Mouse (Mus musculus): Measurements from ENCODE around the gene Mrfap1.

Gene Mrfap1

DNA sequence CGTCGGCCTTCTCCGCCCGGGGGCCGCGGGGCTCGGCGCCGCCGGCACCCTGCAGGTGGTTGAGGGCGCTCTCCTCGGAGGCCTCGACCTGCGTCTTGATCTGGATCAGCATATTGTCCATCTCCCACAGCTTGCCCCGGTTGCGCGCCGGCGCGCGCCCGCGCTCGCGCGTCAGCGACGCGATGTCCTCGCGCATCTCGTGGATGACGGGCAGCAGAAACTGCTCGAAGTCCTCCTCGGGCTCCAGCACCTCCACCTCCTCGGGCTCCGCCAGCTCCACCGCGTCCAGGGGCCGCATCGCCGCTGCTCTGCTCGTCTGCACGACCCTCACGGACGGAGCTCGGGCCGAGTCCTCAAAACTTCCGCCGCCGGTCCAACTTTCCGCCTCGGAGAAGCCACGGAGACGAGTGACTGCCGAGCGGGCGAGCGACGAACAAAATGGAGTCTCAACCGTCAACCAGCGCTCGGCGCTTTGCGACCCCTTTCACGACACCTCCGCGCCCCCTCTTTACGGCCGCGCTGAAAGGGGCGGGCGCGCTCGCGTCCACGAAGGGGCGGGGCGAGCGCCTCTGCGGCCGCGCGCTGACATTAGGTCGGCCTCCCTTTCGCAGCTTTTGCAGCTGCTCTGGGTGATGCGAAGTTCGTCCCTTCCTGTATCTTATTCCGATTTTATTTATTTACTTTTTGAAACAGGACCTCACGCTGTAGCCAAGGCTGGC lies at the start of gene Mrfap1:
Gene Mrfap1 (minus strand): TSS at position 477 of the 719 bp plus-strand sequence.
- DNase-seq (ENCODE audit: low read depth, low spot score), result peak; percentile 97

DNA sequence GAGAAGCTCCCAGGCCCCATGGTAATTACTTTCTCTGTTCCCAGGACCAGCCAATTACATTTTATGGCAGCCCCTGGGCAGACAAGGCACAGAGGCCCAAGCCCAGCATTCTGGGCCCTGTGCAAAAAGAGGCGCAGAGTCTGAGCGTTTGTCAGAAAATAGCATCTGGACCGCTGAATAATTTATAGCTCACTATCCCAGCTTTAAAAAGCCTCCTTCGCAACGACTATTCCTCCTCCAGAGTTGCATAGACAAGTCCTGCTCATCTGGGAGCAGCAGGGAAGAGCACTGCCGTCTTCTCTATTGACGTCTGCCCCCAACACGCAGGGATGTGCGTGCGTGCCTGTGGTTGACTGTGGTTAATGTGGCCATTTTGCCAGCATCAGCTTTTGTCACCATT lies 47.9 kb upstream of the Mrfap1 start:
- DNase-seq (ENCODE audit: low read depth, low spot score), result no peak

DNA sequence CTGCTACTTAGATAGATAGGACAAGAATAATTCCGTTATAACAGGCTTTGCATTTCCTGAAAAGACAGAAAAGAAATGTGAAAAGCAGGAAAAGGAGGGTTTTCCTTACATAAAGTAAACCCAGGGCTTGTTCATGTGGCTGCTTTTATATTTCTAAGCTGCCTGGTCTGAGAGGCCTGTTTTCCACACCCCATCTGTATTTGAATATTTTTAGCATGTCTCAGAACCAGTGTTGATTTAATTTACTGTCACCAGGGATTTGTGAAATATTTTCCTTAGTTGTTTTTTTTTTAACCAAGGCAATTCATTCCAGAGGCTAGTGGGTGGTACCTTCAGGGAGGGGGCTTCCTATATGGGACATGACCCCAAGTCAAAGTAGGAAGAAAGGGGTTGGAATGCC lies 45.1 kb upstream of the Mrfap1 start:
- no peak for DNase-seq (ENCODE audit: low read depth, low spot score)

DNA sequence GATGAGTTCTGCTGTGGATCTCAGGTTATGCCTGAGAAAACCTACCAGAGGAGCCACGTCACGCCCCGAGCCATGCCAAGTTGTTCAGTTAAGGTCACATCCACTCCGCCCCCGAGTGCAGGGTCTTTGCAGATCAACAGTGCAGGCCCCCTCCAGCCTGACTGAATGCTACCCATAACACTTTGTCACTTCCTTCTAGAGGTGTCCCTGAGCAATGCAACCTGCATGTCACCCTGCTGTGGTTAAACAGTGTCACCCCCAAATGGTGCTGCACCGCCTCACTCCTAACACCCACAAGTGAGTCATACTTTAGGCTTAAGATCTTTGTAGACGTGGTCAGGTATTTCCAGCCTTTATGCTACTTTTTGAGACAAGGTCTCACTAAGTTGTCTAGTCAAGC lies 43.5 kb upstream of the Mrfap1 start:
- DNase-seq (ENCODE audit: low read depth, low spot score), result no peak

DNA sequence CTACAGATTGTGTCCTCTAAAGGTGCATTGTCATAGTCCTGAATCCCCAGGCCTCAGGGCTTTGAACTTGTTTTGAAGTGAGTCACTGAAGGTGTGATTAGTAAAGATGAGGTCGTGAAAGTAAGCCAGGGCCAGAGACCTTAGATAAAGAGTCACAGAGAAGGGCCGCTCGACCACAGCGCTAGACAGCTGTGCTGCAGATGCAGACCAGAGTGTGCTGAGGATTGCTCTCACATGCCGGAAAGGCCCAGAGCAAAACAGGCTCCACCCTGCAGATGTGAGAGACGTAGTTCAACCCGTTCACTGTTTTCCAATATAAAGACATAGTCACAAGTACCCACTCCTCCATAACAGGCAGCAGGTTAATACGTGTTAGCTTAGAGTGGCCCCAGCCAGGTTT lies 43.0 kb upstream of the Mrfap1 start:
- no peak for DNase-seq (ENCODE audit: low read depth, low spot score)

DNA sequence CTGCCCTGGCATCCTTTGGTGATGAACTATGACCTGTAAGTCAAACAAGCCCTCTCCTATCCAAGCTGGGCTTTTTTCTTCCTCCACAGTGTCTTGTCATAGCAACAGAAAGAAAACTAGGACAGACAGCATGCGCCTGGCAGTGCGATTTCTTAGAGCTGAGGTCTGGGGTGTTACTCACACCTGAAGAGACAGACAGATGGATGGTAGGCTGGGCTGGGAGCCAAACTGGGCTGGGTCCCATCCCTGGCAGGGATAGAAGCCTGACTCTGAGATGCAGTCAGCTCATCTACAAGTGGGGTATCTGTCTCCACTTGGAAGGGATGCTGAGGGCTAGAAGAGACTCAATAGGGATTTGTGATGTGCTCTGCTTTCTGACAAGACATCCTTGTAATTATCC lies 42.5 kb upstream of the Mrfap1 start:
- no peak for DNase-seq (ENCODE audit: low read depth, low spot score)

DNA sequence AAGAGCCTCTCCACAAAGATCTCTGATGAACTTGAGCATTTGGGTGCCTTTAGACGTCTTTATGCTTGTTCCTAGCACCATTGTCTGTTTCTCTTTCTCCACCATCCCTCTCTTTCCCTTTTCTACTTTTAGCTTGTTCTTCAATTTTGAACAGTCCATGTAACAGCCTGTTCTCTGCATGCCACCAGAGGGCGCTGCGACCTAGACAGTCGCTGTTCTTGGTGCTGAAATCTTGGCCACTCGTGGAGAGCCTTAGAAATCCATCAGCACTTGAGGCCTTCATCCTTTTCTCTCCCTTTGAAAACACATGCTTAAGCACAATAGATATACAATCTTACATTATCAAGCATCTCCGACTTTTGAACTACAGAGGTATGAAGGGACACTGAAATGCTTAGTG lies 39.4 kb upstream of the Mrfap1 start:
- DNase-seq (ENCODE audit: low read depth, low spot score), result peak; percentile 58

DNA sequence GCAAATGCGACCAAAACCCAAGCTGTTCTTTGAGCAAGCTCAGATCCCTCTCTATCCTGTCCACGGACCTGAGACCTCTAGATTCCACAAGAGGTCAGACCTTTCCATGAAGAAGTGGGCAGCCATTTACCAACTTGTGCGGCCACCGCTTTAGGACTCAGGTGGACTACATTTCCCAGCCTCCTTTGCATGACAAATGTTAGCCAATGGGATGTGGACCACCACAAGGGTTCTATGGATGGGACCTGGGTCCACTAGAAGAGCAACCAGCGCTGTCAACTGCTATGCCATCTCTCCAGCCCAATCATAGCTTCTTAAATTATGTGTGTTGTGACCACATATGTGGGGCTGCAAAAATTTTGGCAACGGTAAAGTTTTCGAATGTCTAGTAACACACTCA lies 34.7 kb upstream of the Mrfap1 start:
- DNase-seq (ENCODE audit: low read depth, low spot score), result peak; percentile 53

DNA sequence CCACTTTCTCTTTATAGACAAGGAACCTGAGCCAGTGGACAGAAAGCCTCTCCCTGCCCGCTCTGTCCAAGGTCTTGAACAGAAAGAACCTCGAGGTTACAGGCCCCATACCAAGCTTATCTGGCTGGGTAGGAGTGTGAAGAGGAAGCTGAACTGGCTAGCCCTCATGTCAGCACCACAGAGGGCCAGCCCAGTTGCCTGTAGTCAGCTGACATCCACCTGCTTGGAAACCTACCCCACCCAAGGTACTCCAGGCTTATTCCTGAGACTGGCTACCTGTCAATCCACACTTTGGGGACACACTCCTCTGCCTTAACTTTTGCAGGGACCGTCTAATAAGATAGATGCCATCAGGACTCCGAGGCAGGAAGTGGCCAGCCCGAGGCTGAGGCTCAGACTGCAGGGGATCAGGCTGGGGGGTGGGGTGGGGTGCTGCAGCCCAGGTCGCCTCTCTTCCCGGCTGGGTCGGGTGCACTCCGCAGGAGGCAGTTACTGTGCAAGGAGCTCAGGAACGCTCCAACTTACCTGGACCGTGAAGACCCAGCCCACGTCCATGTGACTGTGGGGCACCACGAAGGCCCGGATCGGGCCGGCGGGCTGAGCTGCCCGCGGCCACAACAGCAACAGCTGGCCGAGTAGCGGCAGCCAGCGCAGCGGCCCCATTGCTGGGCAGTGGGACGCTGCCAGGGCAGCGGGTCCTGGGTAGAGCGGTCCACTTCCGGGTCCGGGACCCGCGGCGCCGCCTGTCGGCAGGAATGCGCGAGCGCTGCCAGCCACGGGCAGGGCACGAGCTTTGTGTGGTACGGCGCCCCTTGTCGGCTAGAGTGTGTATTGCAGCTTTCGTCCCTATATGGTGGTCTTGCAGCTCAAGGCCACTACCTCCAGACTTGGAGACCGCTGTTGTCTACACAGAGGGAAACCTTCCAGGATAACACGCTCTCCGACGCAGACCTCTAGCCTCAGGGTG lies 33.6 kb upstream of the Mrfap1 start, which contains the start of gene Man2b2:
Gene Man2b2 (minus strand): TSS at position 741 of the 967 bp plus-strand sequence.
- peak; percentile 85 for DNase-seq (ENCODE audit: low read depth, low spot score)

DNA sequence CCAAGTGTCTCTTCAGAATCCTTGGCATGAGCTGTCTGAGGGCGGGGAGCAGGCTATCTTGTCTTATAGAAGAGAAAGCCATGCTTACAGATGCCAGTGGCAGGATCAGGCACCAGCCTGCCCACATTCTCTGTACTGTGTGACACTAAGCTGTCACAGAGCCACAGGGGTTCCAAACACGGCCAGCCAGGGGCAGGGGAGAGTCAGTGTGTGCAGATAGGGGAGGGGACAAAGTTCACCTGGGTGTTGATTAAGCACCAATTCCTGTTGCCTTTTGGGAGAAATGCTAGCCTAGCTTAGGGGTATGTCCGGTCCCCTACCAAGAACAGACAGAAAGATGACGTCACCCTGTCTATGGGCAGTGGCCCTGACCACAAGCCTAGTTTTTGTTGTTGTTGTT lies 32.5 kb upstream of the Mrfap1 start:
- DNase-seq (ENCODE audit: low read depth, low spot score), result no peak

DNA sequence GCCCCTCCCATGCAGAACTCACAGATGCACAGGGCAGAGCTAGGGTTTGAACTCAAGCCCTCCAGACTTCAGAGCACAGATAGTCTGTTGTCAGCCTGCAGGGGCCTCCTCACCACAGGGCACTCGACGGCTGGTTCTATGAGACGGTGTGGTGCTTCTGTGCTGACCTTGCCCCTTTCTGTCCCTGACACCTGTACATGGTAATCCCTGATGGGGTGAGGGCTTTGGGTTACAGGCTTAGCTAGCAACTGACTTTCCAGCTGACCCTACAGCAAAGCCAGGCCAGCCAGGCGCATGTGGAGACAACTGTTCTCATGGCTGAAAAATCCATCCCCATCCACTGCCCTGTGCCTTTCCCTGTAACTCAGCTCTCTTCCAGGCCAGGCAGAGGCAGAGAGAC lies 26.3 kb upstream of the Mrfap1 start:
- DNase-seq (ENCODE audit: low read depth, low spot score), result no peak

DNA sequence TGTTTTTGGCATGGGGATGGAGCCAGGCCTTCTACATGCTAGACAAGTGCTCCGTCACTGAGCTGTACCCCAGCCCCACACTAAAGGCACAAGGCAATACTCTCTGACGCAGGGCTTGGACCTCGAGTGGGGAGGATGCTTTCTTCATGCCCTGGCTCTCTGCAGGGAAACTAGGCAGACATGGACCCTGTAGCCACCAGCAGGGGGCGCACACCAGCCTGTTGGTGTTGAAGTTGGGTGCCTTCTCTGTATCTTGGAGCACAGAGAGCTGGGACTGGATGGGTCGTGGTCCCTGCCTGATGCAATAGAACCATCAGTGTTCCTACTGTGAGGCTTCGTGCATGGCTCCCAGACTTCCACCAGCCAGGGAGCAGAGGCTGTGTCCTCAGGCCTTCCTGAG lies 23.6 kb upstream of the Mrfap1 start:
- DNase-seq (ENCODE audit: low read depth, low spot score), result peak; percentile 69

DNA sequence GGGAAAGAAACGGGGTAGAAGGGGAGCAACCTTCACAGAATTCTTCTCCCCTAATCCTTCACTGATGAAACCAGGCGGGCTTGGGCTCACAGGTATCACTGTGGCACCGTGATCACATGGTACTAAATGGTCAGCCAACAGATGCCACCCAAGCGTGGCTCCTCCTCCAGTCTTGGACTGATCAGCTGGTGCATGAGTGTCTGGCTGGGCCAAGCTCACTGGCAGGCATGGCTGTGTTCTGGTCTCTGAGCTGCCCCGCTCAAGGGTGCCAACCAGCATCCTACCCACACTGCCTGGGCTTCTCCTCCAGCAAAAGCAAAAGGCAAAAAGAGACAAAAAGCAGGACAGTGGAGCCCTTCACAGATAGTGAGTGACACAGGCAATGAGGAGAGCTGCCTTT lies 23.2 kb upstream of the Mrfap1 start:
- no peak for DNase-seq (ENCODE audit: low read depth, low spot score)

DNA sequence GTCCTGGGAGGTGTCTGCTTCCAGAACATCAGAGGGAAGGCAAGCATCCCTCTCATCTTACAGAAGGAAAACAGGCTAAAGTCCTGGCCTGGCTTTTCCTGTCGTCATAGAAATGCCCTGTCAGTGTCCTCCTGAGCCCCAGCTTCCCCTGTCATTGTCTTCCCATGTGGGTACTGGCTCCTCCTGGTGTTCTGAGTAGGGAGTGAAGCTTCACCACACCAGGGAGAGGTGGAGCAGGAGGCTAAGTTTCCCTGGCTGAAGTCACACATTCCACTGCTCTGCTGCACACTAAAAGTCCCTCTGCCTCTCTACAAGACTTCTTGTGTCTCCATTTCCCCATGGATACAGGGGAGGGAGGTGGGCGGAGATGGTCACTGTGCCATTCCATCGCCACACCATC lies 21.2 kb upstream of the Mrfap1 start:
- peak; percentile 50 for DNase-seq (ENCODE audit: low read depth, low spot score)

DNA sequence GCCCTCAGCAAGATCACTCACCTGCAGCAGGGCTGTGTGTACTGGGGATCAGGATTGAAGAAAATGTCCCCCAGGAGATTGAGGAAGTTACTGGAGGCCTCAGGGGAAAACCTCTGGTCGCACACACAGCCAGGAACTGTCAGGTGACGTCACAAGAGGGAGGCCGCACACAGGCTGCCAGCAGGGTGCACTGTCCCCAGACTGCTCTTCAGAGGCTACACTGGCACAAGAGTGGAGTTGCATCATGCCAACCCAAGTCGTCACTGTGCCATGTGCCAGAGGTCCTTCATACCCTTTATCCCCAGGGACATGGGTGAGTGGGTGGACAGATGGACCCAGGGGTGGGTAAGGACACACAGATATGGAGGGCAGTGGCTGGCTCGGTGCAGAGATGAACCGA lies 18.0 kb upstream of the Mrfap1 start:
- DNase-seq (ENCODE audit: low read depth, low spot score), result peak; percentile 44

DNA sequence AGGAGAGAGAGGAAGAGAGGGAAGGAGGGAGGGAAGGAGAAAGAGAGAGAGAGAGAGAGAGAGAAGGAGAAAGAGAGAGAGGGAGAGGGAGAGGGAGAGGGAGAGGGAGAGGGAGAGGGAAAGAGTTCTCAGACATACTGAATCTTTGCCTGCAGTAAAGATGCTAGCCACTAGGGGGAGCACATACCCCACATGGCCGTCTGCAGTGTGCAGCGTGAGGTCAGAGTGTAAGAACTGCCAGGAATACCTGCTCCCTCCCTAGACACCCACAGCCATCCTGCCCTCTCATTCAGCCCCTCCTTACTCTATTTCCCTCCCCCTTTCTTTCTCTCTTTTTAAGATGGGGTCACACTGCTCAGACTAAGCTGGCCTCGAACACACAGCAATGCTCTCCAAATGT lies 14.8 kb upstream of the Mrfap1 start:
- DNase-seq (ENCODE audit: low read depth, low spot score), result peak; percentile 81

DNA sequence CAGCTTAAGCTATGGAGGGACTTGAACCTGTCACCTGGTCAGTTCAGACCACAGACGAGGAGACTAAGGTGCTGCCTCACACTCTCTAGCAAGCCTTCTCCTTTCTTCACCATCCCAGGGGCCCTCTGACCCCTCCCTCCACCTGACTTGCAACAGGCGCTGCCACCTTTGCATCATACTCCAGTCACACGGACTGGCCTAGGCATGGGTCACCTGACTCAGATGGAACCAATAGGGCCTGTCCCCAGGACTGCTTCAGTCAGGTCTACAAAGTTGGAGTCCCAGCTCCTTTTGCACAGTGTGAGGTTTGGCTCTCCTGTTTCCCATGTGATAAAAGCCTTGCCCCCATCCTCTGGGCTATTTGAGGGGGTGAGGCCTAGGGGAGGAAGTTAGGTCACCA lies 14.1 kb upstream of the Mrfap1 start:
- peak; percentile 25 for DNase-seq (ENCODE audit: low read depth, low spot score)

DNA sequence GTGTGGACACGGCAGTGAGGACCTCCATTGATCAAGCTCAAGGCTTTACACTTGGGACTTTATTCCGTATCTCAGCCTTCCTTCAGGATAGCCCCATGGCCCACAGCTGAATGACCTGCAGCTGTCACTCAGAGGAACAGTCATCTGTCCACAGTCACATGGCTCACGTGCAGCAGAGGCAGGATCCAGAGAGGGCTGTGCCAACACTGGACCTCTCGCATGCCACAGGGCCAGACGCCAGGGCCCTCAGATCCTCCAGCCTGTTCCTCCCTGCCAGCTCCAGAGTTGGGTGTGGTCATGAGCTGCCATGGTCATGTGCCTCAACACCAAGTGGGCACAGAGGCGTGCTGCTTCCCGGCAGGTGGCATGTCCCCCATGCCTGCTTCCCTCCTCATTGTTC lies 12.6 kb upstream of the Mrfap1 start:
- no peak for DNase-seq (ENCODE audit: low read depth, low spot score)

DNA sequence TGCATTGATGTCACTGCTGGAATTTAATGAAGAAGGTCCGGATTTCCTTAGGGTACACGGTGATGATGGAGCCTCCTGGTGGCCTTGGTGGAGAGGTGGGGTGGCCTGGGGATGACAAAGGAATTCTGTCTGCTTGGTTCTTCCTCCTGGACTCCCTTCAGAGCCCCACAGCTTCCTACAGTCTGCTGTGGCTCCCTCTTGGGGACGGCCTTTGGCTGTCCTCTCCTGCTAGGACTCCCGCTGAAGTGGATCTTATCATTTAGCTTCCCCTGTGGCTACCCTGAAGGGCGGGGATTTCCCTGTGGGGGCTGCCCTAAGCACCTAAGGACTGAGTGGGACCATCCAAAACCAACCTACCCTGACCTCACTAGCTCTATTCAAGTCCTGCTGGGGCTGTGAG lies 10.5 kb upstream of the Mrfap1 start:
- peak; percentile 31 for DNase-seq (ENCODE audit: low read depth, low spot score)

DNA sequence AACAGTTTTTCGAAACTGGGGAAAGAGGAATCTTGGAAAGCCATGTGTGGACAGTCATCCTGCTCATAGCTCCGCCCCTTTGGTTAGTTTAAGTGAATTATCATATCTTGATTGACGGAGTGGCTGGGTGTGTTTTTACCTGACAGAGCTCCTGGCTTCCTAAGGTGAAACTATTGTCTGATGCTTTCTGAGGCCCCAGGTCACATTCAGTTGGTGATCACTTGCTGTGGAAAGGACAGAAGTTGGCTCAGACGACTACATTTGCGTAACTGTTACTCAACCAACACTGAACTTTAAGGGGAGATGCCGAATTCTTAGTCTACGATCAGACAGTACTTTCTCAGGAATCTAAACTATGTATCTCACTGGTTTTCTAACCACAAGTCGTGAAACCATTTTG lies 719 bp upstream of the Mrfap1 start:
- DNase-seq (ENCODE audit: low read depth, low spot score), result peak; percentile 73

DNA sequence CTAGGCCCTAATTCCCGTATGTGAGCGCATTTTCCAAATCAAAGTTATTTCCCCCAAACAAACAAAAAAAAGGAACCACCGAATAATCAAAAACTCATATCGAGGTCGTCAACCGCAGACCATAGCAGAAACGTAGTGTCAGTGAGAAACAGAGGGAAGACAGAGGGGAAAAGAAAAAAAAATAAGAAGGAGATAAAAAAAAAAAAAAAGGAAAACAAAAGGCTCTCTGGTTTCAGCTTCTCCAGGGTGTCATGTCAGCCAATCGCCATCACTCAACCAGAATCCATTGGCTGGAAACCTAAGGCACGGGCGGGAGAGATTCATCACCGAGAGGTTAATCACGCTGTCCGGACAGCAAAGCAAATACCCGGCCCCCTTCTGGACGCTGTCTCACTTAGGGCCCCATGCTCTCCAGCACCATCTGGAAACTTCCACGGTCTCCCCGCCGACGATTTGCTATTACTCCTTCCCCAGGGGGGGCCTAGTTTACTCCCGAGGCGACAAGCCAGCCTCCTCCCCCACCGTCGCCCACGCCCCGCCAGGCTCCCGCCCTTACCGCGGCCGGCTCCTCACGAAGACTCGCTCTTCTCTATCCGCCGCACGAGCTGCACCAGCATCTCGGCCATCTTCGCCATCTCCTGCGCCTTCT lies 801 bp downstream of the Mrfap1 start:
- DNase-seq (ENCODE audit: low read depth, low spot score), result peak; percentile 52

DNA sequence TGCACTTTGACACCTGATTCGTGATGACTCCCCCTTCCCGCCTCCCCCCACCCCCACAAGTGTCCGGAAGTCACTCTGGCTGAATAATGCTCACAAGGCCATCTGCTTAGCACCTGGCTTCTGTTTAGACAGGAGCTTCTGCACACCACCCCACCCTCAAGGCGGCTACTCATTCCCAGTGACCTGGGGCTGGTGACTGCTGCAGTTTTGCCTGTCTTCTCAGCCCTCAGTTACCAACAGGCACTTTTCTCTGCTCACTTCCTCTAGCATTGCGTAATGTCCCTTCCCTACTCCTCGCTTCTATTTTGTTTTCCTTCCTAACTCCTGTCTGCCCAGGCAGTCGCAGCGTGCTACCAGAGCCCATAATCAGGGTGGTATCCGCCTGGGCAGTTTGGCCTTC lies 4.7 kb downstream of the Mrfap1 start:
- no peak for DNase-seq (ENCODE audit: low read depth, low spot score)

Measured in ES-CJ7 (cell line).